Mouse (Mus musculus) CD4-positive helper T cell, adult 2 months (primary cell): ENCODE measurements around the gene Zcchc24.

Experiments used
- DNase-seq: peaks from one replicate; pipeline ENCODE4 v3.0.0-alpha.2; 2012; ENCODE audit warnings: low read depth, missing footprints, low spot score

Gene Zcchc24

DNA sequence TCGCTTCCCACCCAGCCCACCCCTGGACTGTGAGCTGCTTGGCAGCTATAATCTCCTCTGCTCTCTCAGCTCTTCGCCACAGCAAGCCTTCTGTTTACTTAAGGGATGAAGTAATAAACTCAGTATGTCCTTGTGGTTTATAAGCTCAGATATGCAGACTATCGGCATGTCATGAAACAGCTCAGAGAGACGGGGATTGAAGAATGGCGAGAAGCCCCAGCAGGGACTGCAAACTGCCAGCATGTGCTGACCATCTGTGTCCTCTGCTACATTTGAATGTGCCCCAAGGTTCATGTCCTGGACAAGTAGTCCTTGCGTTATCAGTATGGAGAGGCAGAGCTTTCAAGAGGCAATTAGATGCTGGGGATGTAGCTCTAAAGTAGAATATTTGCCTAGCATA, 7.5 kb upstream of the Zcchc24 start:
- no peak for DNase-seq

DNA sequence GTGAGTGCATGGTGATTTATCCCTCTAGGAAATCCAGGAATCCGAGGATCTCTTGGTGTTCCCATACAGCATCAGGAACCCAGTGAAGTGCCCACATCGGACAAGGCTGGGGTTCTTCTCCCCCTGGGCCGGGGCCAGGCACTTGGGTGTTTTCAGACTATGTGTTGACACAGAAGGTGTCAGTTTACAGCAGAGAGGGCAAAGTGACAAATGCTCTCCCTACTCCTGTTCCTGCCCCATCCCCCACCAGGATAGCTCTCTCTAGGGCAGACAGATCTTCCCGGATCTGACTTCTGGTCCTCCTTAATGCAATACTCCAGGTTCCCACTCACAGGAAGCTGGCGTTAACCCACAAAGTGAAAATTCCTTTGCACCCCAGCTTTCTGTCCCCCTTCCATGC, 5.3 kb upstream of the Zcchc24 start:
- DNase-seq = no peak

DNA sequence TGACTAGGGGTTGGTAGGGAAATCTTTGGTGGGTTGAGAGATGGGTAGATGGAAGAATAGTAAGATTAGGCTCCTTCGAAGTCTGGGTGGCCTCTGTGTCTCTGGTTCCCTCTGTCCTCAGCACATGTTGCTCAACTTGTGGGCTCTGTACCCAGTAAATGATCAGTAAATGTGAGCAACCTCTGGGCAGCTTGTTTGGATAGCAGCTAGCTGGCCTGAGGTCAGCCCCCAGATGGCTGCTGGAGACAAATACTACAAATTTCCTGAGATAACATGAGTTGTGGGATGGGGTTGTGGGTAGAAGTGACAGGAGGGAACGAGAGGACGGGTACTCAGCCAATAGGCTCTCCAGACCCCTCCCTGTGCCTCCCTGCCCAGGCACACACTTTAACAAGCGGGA, 4.2 kb upstream of the Zcchc24 start:
- no peak for DNase-seq

DNA sequence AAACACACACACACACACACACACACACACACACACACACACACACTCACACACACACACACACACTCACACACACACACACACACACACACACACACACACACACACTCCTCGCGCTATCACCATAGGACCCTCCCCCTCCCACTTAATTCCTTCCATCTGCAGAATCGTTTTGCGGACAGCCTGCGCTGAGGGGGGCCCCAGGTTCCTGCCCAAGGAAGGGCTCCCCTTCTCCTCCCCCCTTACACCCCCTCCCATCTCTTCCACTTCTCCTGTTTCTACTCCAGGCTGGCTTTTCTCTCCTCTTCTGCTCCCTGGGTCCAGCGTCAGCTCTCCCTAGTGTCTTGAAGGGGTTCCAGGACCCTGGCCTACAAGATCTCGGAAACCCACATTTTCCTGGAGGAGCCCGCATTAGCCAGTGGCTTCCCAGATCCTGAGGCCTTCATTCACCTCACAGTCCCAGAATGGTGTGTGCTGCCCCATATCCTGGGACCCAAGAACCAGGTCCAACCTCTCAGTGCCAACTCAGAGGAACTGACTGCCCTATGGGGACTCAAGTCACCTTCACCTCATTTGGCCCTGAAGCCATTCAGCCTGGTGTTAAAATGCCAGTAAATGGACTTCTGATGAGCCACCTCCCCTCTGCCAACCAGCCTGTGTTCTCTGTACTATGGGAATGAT, 927 bp upstream of the Zcchc24 start:
- DNase-seq = no peak

DNA sequence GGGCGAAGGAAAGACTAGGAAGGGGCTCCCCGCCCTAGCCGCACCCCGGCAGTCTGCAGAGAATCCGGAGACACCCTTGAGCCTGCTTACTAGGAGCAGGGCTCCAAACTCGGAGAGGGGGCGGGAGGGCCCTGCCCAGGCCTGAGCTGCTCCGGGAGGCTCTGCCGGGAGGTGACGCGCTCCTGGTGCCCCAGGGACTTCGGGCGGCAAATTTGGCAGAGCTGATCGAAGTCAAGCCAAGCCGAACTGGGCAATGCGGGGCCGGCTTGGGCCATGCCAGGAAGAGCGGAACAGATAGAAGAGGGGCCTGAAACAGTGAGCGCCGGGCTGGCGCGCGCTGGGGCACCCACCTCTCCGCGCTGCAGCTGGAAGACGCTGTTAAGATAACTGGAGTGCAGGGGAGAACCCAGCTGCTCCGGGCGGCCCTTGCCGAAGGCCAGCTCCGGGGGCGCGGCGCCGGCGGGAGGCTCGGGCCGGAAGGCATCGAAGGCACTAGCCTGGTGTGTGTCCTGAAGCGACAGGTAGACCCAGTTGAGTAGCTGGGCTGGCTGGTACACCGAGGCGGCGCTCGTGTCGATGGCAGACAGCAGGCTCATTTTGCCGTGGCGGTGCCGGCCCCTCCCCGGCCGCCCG, 462 bp downstream of the Zcchc24 start:
- DNase-seq = no peak

DNA sequence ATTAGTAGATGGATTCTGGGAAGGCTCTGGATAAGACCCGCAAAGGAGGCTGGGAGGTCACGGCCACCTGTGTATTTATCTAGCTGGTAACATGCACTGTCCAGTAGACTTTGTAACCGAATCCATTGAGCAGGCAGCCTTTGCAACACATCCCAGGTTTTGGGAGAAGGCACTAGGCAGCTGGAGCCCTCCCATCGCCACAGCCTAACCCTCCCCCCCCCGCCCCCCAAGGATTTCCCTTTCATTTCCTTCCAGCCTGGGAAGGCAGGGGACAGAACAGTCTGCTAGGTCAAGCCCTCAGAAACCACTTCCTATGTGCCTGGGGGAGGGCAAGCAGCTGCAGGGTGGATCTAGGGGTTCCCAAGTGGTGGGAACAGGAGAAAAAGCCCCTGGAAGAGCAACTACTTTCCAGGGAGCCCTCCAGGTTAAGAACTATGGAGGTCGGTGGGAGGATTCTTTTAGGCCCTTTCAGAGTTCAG, 1.1 kb downstream of the Zcchc24 start:
- peak; percentile 18 for DNase-seq

DNA sequence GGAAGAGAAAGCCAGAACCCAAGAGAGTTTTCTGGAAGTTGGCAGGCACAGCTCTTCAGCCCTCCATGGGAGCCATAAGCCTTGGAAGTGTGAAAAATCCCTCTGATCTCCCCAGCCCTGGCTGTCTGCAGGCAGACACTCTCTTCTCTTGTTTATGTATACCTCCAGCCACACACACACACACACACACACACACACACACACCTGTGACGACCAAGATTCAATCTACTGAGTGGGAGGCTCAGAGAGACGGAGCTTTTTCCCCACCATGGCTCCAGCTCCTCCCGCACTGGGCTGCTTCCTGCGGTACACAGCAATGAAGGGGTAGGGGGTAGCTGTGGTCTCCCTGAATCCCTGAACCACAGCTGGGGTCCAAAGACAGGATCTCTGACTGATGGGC, 2.4 kb downstream of the Zcchc24 start:
- no peak for DNase-seq

DNA sequence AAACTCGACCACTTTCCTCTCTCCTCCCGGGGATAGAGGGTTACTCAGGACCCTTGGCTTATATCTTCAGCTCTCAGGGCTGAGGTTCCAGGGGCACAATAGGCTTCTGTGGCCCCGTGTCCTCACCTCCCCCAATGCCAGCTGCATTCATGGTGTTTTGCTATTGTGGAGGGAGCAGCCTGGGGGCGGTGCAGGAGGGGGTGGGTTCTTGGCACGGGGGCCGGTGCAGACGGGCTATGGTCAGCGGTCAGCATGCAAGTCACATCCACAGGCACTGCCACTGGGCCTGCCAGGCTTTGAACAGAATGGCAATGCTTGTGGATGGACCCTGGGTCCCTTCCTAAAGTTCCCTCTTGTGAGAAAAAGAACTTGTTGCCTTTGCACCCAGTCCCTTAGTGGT, 2.9 kb downstream of the Zcchc24 start:
- DNase-seq = no peak

DNA sequence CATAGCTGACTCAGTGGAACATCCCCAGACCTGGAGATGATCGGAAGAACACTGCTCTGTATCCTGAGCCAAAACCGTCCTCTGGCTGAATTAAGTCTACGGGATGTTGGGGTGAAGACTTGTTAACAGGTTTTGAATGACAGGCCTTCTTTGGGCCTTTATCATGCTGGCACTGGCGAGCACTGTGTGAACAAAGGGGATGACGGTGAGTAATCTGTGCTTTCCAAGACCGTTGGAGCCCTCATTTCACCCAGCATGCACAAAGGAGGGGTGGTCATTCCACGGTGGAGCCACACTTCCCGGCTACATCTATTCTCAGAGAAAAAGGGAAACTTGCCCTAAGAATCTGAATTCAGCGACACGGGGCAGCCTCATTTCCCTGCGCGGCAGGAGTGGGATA, 3.7 kb downstream of the Zcchc24 start:
- no peak for DNase-seq

DNA sequence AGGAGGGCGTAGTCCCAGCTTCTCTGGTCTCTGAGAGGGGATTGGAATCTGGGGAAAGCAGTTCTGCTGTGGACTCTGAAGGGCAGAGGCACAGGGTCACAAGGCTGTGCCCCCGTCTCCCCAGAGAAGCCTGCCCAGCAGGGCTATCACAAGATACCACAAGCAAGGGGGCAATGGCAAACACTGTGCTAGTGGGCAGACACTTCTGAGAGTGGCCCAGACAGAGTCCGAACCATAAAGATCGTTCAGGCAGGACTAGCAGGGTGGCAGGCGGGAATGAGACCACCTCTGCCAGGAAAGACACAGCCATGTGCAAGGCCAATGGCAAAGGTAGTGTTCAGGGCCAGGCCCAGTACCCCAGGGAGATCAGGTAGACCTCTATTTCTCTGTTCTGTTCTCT, 7.7 kb downstream of the Zcchc24 start:
- DNase-seq = no peak

DNA sequence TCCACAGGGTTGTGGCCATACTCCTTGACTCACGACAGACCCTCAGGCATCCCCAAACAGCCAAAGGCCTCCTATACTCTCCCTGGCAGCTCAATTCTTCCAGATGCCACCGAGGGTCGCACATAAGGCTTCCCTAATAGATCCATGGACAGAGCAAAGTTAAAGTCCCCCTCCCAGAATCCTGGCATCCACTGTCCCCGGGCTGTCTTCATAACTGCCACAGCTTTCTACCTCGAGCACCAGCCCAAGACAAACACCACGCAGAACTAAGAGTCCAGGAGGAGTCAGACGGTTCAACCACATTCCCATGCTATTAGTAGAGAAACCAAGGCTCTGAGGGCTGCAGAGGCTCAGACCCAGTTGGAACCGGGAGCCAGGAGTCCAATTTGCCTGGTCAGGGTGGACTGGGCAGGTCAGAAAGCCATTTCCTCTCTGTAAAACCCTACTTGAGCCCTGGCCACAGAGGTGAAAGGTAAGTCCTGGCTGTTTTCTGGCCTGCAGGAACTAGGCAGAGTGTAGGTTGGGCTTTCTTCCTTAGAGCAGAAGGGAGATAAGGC, 8.8 kb downstream of the Zcchc24 start:
- DNase-seq = no peak

DNA sequence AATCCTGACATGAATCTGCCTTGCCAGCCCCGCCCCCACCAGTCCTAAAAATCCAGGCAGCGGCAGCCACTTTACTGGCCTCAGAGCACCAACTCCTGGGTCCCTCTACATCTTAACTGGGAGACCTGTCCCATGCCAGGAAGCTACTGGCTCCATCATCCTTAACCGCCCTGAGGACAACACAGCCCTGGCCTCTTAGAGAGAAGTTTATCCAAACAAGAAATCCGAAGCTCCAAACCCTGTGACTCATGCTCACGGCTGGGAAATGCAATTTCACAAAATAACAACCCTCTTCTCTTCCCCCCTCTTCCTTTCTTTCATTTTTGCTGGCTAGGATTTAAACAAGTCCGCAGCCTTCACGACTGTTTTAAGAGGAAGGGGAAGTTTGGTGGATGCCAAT, 9.3 kb downstream of the Zcchc24 start:
- DNase-seq = no peak

DNA sequence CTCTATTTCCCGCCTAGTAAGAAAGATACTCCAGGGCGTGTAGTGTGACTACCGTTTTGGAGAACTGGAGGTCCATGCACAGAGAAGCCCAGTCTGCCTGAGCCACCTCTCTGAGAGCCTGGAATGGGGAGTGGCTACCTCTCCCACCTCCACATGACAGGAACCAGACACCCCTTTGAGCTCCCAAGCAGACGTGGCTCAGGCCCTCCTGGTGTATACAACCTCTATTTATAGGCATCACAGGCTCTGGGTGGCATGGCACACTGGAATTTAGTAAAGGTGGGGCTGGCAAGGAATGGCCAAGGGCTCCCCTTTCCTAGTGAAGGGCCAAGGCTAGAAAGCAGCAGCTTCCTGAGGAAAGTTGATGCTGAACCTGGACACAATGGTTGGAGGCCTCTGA, 10.9 kb downstream of the Zcchc24 start:
- no peak for DNase-seq

DNA sequence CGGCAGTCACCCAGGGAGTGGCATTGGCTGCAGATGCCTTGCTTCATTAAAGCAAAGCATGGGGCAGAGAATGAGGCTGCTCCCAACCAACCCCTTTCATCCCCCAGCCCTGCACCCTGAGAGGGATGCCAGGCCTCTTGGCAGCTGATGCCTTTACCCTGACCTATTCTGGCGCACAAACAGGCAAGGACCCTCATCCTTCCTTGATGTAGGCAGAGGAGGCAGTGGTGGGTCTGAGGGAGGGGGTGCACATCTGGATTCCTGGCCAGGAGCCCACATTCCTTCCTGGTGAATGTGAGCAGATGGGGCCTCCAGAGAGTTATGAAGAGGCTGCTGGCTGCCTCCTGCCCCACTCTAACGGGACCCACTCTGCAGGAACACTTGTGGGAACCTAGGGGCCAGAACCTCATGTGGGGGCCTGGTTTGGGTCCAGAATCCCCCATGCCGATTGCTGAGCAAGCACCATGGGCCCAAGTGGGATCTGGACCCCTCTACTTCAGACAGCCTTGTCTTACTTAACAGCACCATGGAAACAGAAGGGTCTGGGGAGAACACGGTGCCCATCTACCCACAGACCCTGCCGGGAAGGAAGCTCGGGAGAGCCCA, 12.4 kb downstream of the Zcchc24 start:
- no peak for DNase-seq

DNA sequence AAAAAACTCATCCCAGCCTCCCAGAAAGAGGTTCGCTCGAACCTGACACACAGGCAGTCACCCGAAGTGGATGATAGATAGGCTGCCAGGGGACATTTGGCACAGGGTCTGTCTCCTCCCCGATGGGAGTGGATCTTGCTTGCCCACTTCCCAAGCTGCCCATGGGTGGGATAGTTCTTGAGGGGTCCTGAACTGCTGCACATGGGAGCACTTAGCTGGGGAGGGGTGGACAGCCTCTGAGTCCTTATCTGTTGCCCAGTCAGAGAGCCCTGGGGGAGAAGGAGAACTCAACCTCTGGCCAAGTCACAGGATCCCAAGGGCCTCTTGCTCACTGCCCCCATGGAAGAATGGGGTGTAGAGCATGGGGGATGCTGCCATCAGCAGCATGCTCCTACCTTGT, 13.3 kb downstream of the Zcchc24 start:
- no peak for DNase-seq

DNA sequence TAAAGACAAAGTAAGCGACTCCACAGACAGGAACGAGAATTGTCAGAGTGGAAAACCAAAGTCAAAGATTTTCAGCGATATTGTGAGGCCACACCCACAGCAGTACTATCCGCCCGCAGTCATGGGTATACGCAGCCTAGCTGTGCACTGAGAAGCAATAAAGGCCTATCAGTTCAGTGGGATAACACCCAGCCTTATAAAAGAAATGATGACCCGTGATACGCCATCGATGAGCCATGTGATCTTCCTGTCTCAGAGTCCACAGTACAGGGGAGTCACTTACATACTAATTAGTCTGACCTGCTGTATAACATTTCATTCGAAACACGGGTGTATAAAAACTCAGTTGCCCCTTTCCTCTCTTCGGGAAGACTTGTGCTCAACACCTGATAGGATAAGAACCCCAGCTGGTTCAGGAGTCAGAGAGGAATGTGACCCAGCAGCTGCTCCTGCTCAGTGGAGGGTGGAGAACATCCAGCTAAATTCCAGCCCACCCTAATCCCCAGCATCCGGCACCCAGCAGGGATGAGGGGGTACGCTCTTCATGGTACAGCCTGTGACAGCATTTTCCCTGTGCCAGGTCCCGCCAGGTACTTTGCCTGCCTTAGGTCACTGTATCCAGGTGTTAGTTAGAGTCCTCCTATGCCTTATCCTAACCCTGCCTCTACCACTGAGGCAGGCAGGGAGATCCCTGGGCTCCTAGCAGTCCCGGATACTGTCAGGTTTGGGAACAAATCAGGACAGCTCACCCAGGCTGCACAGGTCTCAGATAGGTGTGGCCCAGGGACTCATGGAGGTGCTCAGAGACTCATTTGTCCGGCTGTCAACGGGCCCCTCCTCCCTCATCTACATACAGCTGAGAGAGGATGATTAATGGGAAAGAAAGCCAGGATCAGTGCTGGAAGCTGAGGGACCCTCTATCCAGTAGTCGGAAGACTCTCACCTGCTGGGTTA, 14.0 kb downstream of the Zcchc24 start:
- DNase-seq = peak; percentile 29

DNA sequence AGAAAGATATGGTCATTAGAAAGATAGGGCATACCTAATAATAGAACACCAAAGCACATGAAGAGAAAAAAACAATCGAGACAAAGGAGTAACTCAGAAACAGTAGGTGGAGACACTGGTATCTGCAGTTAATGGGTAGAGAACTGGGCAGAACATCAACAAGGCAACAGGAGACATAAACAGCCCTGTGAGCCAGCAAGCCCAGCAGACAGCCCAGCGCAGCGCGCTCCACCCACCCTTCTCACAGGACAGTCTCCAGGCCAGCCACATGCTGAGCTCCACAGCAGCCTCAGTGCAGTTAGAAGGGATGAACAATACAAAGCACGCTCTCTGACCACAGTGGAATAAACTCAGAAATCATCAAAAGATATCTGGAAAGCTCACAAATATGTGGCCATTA, 15.8 kb downstream of the Zcchc24 start:
- no peak for DNase-seq

DNA sequence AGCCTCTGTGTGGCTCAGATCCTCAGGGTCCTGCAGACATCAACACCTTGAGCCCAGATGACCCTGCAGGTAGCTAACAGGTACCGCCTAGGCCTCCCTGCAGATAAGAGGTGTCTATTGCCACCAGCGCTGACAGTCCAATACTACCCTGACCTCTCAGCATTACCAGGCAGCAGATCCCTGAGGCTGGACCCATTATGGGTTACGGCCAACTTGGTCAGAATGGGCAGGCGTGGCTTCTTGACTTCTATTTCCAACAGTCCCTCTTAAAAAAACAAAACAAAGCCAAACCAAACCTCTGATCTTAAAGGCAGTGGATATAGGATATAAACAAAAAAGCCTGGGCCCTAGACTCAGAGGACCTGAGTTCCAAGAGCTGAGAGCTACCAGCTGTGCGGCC, 17.8 kb downstream of the Zcchc24 start:
- DNase-seq = no peak

DNA sequence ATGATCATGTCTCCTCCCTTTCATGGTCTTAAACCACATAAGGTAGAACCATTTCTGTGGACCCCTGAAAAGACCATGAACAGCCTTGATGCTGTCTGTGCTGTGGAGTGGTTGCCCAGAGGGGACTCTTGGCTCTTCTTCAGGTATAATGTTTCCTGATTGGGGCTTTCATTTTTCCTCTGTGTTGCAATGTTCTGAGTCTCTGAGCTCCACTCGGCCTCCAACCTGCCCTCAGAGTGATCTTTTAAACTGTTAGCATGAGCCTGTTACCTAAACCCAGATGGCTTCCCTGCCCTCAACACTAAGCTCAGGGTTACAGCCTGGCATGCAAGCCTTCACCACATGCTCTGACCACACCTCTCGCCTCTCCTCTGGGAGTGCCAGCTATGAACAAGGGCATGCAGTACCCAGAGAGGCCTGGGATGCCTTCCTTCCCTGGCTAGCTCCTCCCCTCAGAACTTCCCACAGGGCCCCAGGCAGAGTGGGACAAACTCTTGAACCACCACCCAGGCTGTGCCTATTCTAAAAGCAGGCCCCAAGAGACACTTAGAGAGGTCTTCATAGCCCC, 18.3 kb downstream of the Zcchc24 start:
- no peak for DNase-seq

DNA sequence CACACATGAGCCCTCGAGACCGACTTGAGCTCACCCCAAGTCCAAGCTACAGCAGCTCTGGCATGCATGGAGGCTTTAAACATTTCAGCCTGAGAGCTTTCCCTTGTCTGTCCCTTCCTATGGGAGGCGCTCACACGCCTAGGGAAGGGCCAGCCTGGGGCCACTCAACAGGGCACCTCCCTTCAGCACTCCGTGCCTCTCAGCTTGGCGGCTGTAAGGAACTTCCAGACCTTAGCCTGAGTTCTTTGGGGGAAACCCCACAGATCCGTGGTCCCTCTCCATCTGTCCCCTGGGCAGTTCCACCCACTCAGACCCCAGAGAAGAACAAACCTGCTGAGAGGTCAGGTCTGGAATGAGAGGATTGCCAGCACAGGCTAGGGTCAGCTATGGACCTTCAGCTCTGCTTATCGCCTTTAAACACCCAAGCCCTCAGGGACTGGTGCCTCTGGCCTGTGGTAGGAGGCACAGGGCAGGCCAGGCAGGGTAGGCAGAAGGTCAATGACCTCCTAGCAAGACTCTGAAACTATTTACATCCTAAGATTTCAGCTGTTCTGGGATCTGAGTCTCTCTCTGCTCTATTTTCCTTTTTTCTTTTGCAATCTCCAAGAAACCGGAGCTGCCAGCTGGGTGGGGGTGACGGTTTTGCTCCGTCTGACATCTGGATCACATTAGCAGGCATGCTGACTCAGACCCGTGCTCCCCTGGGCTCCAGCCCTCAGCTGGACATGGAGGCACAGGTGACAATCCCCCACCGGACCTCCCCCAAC, 19.5 kb downstream of the Zcchc24 start:
- no peak for DNase-seq
